Mouse (Mus musculus): Measurements from ENCODE around the gene Mylk3. TPM values are rescaled to one million over a fixed set of nuclear protein-coding genes. Genes with fewer than 3 reads are reported as not detected.
A peak's percentile ranks its signal among the peaks of the same experiment; 100 is the strongest.

Mylk3 gene
- polyA plus RNA-seq, 1 experiment from 2014 or later, result 1.7 TPM

GRCm38 (mm10) chr8:85374286-85374685, 11.9 kb downstream of the Mylk3 start:
- peaks cover 12% of the 10 kb centered on the region for H3K4me1 ChIP-seq (ENCODE audit: control insufficient read depth, insufficient read depth, low read length)
- no peak overlapping the region for H3K4me3 ChIP-seq (ENCODE audit: low read length)
- no peaks in the 10 kb centered on the region for H3K36me3 ChIP-seq (ENCODE audit: control insufficient read depth, insufficient read depth, low read length)
- no peak overlapping the region for H3K4me2 ChIP-seq (replicated peaks; ENCODE audit: low read depth, low read length)
- WGBS, result 63% methylated on average over 4 of the region's 4 CpGs
- H3K9me3 ChIP-seq (ENCODE audit: control insufficient read depth, low read length), result no peaks in the 10 kb centered on the region
- H3K27me3 ChIP-seq (ENCODE audit: control insufficient read depth, insufficient read depth, low read length), result no peaks in the 10 kb centered on the region
- H3K27ac ChIP-seq (ENCODE audit: low read depth, low read length), result no peak overlapping the region
- ATAC-seq (ENCODE audit: low FRiP score, low TSS enrichment), result no peak
- H3K9ac ChIP-seq (ENCODE audit: low read depth, low read length), result no peak overlapping the region

GRCm38 (mm10) chr8:85373435-85374039, 12.6 kb downstream of the Mylk3 start:
- Histone ChIP-seq H3K9me3 (ENCODE audit: control insufficient read depth, low read length) (no peaks in the 10 kb centered on the region), H3K4me3 (ENCODE audit: low read length) (no peak overlapping the region), H3K27me3 (ENCODE audit: control insufficient read depth, insufficient read depth, low read length) (no peaks in the 10 kb centered on the region), H3K4me1 (ENCODE audit: control insufficient read depth, insufficient read depth, low read length) (peaks cover 7% of the 10 kb centered on the region), H3K4me2 (replicated peaks; ENCODE audit: low read depth, low read length) (no peak overlapping the region), H3K9ac (ENCODE audit: low read depth, low read length) (no peak overlapping the region; the same call in 1 of the 2 replicates), H3K27ac (ENCODE audit: low read depth, low read length) (no peak overlapping the region), H3K36me3 (ENCODE audit: control insufficient read depth, insufficient read depth, low read length) (no peaks in the 10 kb centered on the region)
- WGBS, result 56% methylated on average over 5 of the region's 5 CpGs
- no peak for ATAC-seq (ENCODE audit: low FRiP score, low TSS enrichment)

GRCm38 (mm10) chr8:85372465-85372839, 13.7 kb downstream of the Mylk3 start:
- no peak for ATAC-seq (ENCODE audit: low FRiP score, low TSS enrichment)
- H3K9ac ChIP-seq (ENCODE audit: low read depth, low read length), result no peak overlapping the region
- H3K4me1 ChIP-seq (ENCODE audit: control insufficient read depth, insufficient read depth, low read length), result peaks cover 10% of the 10 kb centered on the region
- no peaks in the 10 kb centered on the region for H3K27me3 ChIP-seq (ENCODE audit: control insufficient read depth, insufficient read depth, low read length)
- no peak overlapping the region for H3K4me3 ChIP-seq (ENCODE audit: low read length)
- no peak overlapping the region for H3K27ac ChIP-seq (ENCODE audit: low read depth, low read length)
- H3K36me3 ChIP-seq (ENCODE audit: control insufficient read depth, insufficient read depth, low read length), result no peaks in the 10 kb centered on the region
- H3K4me2 ChIP-seq (replicated peaks; ENCODE audit: low read depth, low read length), result no peak overlapping the region
- no peaks in the 10 kb centered on the region for H3K9me3 ChIP-seq (ENCODE audit: control insufficient read depth, low read length)
- WGBS, result 92% methylated on average over 1 of the region's 1 CpGs

- Histone ChIP-seq H3K9me3 (ENCODE audit: control insufficient read depth, low read length) (no peaks in the 10 kb centered on the region), H3K27me3 (ENCODE audit: control insufficient read depth, insufficient read depth, low read length) (no peaks in the 10 kb centered on the region), H3K4me1 (ENCODE audit: control insufficient read depth, insufficient read depth, low read length) (peaks cover 10% of the 10 kb centered on the region), H3K4me3 (ENCODE audit: low read length) (no peak overlapping the region), H3K36me3 (ENCODE audit: control insufficient read depth, insufficient read depth, low read length) (no peaks in the 10 kb centered on the region), H3K27ac (ENCODE audit: low read depth, low read length) (no peak overlapping the region), H3K4me2 (replicated peaks; ENCODE audit: low read depth, low read length) (no peak overlapping the region), H3K9ac (ENCODE audit: low read depth, low read length) (no peak overlapping the region)
- 73% methylated on average over 5 of the region's 5 CpGs for WGBS
- no peak for ATAC-seq (ENCODE audit: low FRiP score, low TSS enrichment)
These were observed 14.2 kb downstream of the Mylk3 start for GRCm38 (mm10) chr8:85371736-85372464.

GRCm38 (mm10) chr8:85365176-85365575, 21.0 kb downstream of the Mylk3 start:
- Histone ChIP-seq H3K36me3 (ENCODE audit: control insufficient read depth, insufficient read depth, low read length) (no peaks in the 10 kb centered on the region), H3K27ac (ENCODE audit: low read depth, low read length) (no peak overlapping the region)
- WGBS, result 64% methylated on average over 6 of the region's 6 CpGs

GRCm38 (mm10) chr8:85364628-85365027, 21.5 kb downstream of the Mylk3 start:
- Histone ChIP-seq H3K4me1 (ENCODE audit: control insufficient read depth, insufficient read depth, low read length) (0 out of 2 replicates have a peak, but pooled peaks cover 13% of the 10 kb centered on the region), H3K4me2 (replicated peaks; ENCODE audit: low read depth, low read length) (no peak overlapping the region), H3K27me3 (ENCODE audit: control insufficient read depth, insufficient read depth, low read length) (no peaks in the 10 kb centered on the region), H3K9ac (ENCODE audit: low read depth, low read length) (no peak overlapping the region; the same call in 1 of the 2 replicates), H3K4me3 (ENCODE audit: low read length) (no peak overlapping the region), H3K27ac (ENCODE audit: low read depth, low read length) (peak overlapping the region; percentile 17; the same call in 1 of the 2 replicates), H3K9me3 (ENCODE audit: control insufficient read depth, low read length) (no peaks in the 10 kb centered on the region), H3K36me3 (ENCODE audit: control insufficient read depth, insufficient read depth, low read length) (no peaks in the 10 kb centered on the region)
- 87% methylated on average over 11 of the region's 11 CpGs for WGBS
- no peak; the same call in 1 of the 2 replicates for ATAC-seq (ENCODE audit: low FRiP score, low TSS enrichment)

More at GRCm38 (mm10) chr8:85365176-85365575, 21.0 kb downstream of the Mylk3 start:
- Histone ChIP-seq H3K4me1 (ENCODE audit: control insufficient read depth, insufficient read depth, low read length) (0 out of 2 replicates have a peak, but pooled peaks cover 13% of the 10 kb centered on the region), H3K4me2 (replicated peaks; ENCODE audit: low read depth, low read length) (no peak overlapping the region), H3K4me3 (ENCODE audit: low read length) (no peak overlapping the region), H3K9me3 (ENCODE audit: control insufficient read depth, low read length) (no peaks in the 10 kb centered on the region), H3K9ac (ENCODE audit: low read depth, low read length) (no peak overlapping the region), H3K27me3 (ENCODE audit: control insufficient read depth, insufficient read depth, low read length) (no peaks in the 10 kb centered on the region)
- no peak for ATAC-seq (ENCODE audit: low FRiP score, low TSS enrichment)

GRCm38 (mm10) chr8:85363406-85363805, 22.7 kb downstream of the Mylk3 start:
- Histone ChIP-seq H3K4me1 (ENCODE audit: control insufficient read depth, insufficient read depth, low read length) (0 out of 2 replicates have a peak, but pooled peaks cover 13% of the 10 kb centered on the region), H3K27ac (ENCODE audit: low read depth, low read length) (no peak overlapping the region), H3K9ac (ENCODE audit: low read depth, low read length) (no peak overlapping the region), H3K36me3 (ENCODE audit: control insufficient read depth, insufficient read depth, low read length) (no peaks in the 10 kb centered on the region), H3K4me3 (ENCODE audit: low read length) (no peak overlapping the region), H3K27me3 (ENCODE audit: control insufficient read depth, insufficient read depth, low read length) (no peaks in the 10 kb centered on the region), H3K9me3 (ENCODE audit: control insufficient read depth, low read length) (no peaks in the 10 kb centered on the region), H3K4me2 (replicated peaks; ENCODE audit: low read depth, low read length) (no peak overlapping the region)
- 89% methylated on average over 6 of the region's 6 CpGs for WGBS
- ATAC-seq (ENCODE audit: low FRiP score, low TSS enrichment), result no peak

- Histone ChIP-seq H3K4me3 (ENCODE audit: low read length) (no peak overlapping the region), H3K9me3 (ENCODE audit: control insufficient read depth, low read length) (no peaks in the 10 kb centered on the region), H3K27me3 (ENCODE audit: control insufficient read depth, insufficient read depth, low read length) (no peaks in the 10 kb centered on the region), H3K27ac (ENCODE audit: low read depth, low read length) (no peak overlapping the region), H3K9ac (ENCODE audit: low read depth, low read length) (no peak overlapping the region), H3K4me1 (ENCODE audit: control insufficient read depth, insufficient read depth, low read length) (0 out of 2 replicates have a peak, but pooled peaks cover 9% of the 10 kb centered on the region), H3K4me2 (replicated peaks; ENCODE audit: low read depth, low read length) (no peak overlapping the region), H3K36me3 (ENCODE audit: control insufficient read depth, insufficient read depth, low read length) (no peaks in the 10 kb centered on the region)
- no peak for ATAC-seq (ENCODE audit: low FRiP score, low TSS enrichment)
- WGBS, result 63% methylated on average over 4 of the region's 4 CpGs
These were observed 23.9 kb downstream of the Mylk3 start for GRCm38 (mm10) chr8:85362211-85362610.

GRCm38 (mm10) chr8:85353287-85353686, 32.9 kb downstream of the Mylk3 start:
- Histone ChIP-seq H3K36me3 (ENCODE audit: control insufficient read depth, insufficient read depth, low read length) (no peaks in the 10 kb centered on the region), H3K27me3 (ENCODE audit: control insufficient read depth, insufficient read depth, low read length) (no peaks in the 10 kb centered on the region), H3K27ac (ENCODE audit: low read depth, low read length) (no peak overlapping the region), H3K4me3 (ENCODE audit: low read length) (no peak overlapping the region), H3K9ac (ENCODE audit: low read depth, low read length) (no peak overlapping the region), H3K4me2 (replicated peaks; ENCODE audit: low read depth, low read length) (no peak overlapping the region), H3K4me1 (ENCODE audit: control insufficient read depth, insufficient read depth, low read length) (no peaks in the 10 kb centered on the region), H3K9me3 (ENCODE audit: control insufficient read depth, low read length) (no peaks in the 10 kb centered on the region)
- no peak for ATAC-seq (ENCODE audit: low FRiP score, low TSS enrichment)
- WGBS, result 81% methylated on average over 4 of the region's 4 CpGs

Measured in kidney, embryonic 14.5 days (tissue).